Mouse (Mus musculus) kidney, postnatal 14 days (tissue): ENCODE measurements around the gene Nudc.
"Not testable (repeated sequence)": the region's sequence is repeated elsewhere in the genome, so short reads cannot be mapped to it uniquely, and the experiment has no call there.

Source experiments
- DNase-seq: peaks from one replicate; pipeline ENCODE4 v3.0.0; 2022; ENCODE audit warnings: mixed read lengths

Gene Nudc

DNA sequence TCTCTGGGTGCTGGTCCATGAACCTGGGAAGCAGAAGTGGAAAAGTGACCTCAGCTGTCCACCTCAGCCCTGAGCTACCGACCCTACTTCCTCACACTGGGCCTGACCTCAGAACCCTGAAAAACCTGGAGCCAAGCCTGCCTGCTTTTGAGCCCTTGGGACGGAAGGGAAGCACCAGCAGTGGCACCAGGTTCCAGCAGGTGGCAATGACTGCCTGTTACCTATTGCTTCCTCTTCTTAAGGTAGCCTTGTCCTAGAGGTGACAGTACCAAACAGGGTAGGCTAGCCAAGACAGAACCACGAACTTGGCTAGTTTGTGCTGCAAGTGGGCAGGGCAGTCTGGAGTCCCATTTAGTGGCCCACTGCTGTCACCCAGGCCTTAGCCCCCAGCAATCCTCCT lies 13.0 kb downstream of the Nudc start:
- no peak for DNase-seq

DNA sequence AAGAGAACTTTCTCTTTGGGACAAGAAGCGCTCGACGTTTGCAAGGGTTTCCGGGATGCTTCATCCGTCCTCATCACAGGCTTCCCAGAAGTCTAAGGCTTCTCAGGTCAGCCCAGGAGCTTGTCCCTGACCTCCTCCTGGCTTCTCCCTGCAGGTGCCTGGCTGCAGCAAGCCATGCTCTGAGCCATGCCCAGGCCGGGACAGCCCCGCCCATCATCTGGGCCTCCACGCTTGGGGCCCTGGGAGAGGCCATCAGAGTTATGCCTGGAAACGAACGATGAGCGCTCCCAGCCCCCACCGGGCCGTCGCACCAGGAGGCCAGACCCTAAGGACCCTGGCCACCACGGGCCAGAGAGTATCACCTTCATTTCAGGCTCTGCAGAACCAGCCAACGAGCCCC lies 18.0 kb downstream of the Nudc start:
- no peak for DNase-seq

DNA sequence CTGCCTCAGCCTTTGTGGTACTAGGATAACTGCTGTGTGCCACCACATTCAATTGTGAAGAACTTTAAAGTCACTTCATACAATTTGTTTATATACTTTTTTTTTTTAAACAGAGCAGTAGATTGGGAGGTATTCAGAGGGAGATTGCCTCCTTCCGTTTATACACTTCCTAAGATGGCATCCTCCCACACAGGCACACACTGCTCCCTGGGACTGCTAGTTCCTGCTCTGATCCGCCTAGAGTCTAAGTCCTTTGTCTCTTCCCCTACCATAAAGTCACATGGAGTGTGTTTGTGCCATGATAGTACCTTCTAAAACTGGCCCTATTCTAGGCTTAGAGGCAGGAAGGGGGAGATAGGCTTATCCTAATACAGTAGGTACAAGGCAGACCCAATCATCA lies 24.3 kb downstream of the Nudc start:
- DNase-seq = no peak

DNA sequence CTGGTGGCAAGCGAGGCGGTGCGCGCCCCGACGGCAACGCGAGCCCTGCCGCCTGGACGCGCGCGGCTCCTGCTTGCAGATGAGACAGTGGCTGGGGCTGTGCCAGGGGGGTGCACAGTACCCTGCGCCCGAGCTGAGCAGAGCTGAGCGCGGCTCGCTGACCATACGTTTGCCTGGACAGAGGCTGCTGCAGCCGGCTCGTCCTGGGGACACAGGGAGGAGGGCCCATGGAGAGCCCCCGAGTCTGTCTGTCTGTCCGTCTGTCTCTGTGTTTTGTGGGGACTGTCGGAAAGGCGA lies 26.5 kb downstream of the Nudc start:
- DNase-seq = peak; percentile 50

DNA sequence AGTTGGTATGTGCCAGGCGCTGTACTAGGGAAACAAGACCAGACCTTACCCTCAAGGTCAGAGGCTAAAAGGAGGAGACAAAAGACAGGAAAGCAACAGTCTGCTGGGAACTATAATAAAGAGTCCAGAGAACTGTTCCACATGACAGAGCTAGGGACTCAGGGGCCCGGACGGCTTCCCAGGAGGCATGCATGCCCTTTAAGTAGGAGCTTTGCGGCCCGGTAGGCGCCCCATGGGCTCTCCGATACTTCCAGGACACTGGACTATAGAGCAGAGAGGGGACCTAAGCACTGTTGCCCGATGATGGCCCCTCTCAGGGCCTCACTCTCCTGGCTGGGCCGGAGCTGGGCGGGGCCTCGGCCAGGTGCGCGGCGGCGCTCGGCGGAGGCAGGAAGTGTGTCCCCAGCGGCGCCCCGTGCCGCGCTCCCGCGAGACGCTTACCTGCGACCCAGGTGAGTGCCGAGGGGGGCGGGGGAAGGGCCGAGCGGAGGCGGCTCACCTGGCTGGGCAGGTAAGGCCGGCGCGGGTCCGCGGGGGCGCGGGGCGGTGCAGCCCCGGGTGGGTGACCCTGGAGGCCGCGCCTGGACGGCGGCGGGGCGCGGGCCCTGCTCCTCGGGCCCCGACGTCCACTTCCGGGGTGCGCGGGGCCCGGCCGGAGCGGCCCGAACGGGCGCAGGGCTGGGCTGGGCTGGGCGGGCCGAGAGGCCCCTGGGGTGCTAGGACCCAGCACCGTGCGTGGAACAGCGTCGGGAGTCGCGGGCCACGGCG lies 27.0 kb downstream of the Nudc start, which contains the start of gene Kdf1:
TSS of gene Kdf1 (plus strand) at position 363 of the 768 bp plus-strand sequence.
- peak; percentile 89 for DNase-seq

DNA sequence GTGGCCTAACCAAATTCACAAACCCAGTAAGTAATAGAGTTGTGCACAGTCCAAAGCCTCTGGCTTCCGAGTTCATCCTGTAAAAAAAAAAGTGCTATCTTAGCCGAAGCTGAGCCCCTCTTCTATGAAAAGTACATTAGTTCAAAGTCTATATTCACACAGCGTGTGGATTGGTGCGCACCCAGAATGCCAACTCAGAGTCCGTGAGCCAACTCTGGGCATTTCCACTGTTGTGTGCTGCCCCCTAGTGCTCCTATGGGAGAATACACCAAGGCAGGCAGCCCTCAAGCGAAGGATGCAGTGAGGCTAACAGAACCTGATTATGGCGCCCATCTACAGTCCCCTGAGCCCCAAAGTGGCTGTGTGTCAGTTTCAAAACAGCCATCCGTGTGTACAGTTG lies 32.8 kb downstream of the Nudc start:
- peak; percentile 88 for DNase-seq

DNA sequence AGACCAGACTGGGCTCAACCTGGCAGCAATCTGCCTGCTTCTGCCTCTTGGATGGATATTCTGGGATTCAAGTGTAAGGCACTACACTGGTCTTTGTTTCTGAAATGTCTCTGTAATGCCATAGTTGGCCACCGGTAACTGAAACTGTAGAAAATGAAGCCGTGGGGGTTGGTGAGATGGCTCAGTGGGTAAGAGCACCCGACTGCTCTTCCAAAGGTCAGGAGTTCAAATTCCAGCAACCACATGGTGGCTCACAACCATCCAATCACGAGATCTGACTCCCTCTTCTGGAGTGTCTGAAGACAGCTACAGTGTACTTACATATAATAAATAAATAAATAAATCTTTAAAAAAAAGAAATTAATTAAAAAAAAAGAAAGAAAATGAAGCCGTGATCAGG lies 33.3 kb downstream of the Nudc start:
- not testable (repeated sequence) for DNase-seq

DNA sequence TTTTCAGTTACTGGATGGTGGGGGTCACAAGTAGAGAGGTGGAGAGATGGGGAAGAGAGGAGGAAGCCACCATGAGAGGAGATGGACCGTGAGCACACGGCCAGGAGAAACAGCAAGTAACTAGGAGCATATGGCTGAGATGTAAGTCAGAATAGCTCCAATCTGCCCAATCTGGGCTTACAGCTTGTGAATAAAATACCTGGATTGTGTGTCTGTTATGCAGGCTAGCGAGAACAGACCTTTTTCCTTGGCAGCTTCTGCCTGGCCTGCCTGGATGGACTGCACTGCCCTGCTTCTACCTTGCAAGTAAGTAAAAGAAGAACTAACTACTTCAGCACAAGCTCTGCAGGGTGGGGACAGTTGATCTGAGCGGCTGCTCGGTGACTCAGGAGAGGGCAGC lies 34.7 kb downstream of the Nudc start:
- DNase-seq = no peak

DNA sequence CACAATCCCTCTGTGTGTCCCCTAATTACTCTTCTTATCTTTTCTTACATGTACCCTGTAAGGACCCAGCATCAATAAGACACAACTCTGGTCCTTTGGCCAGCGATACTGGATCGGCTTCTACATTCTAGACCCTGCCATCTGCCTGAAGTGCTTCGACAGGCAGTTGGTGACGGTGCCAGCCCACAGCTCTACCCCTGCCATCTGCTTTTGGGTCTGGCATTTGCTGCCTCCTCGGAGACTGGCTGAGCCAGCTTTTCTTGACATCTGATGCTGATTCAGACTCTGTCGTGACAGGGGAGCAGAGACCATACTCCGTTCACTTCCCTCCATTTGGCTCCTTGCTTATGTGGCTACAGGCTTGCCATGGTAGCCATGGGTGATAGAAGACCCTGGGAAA lies 36.8 kb downstream of the Nudc start:
- DNase-seq = no peak

DNA sequence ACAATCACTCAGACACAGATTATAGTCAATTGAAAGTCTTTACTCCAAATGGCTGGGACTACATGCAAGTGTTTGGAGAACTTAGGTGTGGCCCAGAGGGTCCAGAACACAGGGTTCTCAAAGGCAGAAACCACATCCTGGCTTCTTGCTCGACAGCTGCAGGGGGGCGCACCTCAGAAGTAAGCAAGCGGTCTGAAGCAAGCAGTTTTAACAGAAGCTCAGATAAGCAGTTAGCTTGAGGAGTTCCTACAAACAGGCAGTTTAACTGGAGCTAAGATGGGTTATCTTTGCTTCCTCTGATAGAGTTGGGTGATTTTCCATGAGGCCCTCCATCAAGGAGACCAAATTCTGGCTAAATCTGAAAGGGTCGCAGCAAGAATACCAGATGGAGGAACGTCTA lies 39.2 kb downstream of the Nudc start:
- no peak for DNase-seq

DNA sequence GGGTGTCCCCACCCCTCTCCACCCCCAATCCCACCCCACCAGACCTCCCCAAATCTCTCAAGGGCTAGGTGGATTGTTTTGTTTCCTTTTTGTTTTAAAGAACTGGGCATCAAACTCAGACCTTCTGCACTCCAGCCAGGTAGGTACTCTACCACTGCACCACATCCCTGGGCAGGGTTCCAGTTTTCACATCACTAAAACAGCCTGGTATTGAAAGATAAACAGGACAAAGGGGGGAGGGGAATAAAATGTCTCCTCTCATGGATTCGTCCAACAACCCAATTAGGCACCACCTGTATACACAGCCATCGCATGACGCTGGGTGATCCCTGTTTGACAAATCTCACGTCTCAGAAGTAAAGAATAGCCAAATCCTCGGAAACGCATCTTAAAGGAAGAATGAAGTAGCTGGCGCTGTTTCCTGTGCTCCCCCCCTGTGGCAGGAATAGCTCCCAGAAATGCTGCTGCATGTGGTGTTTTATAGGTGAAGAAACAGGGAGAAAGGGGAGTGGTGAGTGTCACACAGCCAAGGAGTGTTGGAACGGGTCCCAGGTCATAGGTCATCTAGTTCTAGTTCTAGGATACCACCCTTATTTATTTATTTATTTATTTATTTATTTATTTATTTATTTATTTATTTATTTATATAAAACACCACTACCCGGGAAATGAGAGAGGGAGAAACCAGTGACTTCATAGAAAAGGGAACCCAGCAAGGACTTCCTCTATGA lies 40.9 kb downstream of the Nudc start:
- DNase-seq = no peak

DNA sequence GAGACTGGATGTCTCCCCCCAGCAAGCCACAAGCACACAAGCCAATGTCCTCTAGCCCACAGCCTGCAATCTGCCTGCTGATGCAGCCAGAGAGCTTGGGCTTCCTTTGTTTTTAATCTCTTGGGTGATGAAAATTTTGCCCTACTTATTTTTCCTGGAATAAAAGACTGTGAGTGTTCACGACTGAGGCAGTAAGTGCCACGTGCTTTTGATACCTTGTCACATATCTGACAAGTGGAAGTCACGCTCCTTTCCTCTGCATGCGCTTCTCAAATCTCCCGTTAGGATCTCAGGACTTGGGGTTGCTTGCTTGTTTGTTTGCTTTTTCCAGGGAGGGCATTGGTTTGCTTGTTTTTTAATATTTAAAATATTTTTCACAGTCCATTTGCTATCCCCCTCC lies 41.5 kb downstream of the Nudc start:
- no peak for DNase-seq

DNA sequence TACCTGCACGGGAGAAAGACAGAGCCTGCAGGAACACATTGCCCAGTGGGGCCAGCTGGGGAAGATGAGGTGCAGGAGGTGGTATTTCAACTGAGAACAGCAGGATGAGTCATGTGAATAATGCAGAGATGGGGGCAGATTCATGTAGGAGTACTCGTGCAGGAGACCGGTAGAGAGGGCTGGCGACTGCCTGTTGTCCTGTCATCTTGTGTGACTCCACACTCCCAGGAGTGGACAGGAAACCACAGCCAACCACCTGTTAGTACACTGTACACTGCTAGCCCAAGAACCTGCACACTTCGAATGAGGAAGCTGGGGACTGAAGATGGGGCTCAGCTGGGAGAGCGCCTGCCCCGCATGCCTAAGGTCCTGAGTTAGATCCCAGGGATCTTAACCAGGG lies 44.3 kb downstream of the Nudc start:
- DNase-seq = no peak

DNA sequence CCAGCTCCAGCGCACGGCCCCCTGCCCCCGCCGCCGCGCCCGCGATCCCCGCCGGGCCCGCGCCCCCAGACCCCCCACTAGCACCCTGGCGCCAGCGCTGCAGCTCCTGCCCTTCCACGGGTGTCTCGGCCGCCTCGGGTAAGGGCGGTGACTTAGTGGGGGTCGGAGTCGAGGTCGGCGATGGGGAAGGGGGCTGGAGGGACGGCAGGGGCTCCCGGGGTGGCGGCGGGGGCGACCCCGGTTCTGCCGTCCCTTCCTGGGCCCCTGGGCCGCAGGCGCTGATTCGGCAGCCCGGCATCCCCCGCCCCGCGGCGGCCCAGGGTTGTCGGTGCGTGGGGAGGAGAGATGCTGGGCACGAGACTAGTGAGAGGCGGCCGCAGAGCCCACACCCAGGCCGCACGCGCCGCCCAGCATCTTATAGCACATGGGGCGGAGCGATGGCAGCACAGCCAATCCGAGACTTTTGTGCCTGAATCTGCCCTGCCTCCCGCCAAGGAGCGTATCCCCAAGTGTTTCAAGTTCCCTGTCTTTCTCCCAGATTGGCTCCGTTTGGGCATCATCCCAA lies 47.6 kb downstream of the Nudc start, which contains the start of gene Trnp1:
TSS of gene Trnp1 (minus strand) at position 391 of the 565 bp plus-strand sequence.
- DNase-seq = peak; percentile 73

DNA sequence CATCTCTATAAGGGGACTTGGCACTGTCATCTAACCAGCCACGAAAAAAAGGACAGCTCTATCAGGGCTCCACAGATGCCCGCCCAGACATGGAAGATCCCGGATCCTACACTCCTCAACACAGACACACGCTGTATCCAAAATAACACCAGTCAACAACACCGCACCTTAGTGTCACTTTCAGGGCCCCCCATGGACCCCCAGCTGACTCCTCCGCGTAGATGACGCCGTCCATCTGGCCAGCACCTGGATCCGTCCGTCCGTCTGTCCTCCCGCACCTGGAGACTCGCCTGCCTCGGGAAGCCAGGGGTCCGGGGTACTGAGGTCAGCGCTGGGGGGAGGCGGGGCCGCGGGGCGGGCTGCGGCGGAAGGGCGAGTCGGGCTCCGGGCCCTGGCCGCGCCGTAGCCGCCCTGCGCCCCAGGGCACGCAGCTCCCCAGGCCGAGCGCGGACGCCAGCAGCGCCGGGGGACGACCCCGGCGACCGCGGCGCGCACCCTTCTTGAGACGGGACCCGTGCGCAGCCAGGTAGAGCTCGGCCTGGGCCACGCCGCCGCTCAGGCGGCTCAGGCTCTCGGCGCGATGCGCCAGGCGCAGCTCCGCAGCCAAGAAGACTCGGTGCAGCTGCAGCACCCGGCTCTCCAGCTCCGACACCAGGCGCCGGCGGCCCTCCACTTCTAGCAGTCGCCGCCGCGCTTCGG lies 48.2 kb downstream of the Nudc start:
- peak; percentile 41 for DNase-seq

DNA sequence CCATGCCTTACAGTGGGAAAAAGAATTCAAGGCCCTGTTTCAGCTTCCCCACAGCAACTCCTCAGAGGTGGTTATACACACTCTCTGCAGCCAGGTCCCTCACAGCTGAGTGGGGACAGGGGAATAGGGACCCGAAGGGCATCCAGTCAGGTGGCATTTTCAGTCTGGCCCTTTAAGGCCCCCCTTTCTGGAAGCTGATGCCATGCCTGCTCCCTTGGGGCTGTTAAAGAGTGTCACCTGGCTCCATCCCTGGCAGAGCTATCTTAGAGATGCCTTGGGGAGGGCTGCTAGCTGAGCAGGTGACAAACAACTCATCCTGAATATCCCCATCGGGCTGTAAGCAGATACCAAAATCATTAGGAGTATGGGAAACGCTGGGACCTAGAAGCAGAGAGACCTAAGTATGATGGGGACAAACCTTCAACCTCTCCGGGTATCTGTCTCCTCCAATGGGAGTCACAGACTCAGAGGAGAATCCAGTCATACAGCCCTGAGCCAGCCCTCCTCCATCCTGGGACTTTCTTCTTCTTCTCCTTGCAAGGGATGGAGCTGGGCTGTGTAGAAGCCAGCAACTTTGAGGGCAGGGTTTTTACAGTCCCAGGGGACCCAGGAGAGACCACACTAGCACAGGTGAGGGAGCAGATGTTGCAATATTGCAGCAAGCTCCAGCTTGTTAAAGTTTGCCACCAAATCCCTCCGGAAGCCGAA lies 48.9 kb downstream of the Nudc start:
- no peak for DNase-seq

DNA sequence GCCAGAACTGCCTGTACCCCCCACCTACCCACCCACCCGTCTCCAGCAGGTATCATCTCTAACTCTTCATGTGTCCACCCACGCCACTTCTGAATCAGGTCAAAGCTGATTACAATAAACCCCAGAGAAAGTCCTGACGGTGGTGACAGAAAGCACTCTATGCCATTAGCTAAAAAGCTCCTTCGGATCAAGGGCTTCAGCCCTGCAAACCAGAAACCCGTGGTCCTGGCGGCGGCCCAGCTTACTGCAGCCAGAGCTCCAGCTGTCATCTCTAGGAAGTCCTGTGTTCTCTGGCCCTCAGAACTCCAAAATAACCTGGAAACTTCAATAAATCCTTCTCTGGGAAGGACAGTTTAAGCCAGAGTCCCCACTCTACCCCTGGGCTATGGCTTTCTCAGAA lies 50.1 kb downstream of the Nudc start:
- peak; percentile 70 for DNase-seq

DNA sequence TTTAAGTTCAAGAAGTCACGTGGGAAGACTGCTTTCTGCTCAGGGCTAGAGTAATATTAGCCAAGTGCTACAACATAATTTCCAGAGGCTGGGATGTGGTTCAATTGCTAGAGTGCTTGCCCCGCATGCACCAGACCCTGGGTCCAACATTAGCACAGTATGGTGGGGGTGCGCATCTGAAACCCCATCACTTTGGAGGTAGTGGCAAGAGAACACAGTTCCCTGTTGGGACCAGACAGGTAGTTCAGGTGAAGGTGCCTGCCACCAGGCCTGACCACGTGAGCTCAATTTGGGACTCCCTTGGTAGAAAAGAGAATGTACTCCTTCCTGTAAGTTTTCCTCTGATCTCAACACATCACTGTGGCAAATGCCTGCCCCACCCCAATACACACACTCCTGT lies 50.9 kb downstream of the Nudc start:
- no peak for DNase-seq

DNA sequence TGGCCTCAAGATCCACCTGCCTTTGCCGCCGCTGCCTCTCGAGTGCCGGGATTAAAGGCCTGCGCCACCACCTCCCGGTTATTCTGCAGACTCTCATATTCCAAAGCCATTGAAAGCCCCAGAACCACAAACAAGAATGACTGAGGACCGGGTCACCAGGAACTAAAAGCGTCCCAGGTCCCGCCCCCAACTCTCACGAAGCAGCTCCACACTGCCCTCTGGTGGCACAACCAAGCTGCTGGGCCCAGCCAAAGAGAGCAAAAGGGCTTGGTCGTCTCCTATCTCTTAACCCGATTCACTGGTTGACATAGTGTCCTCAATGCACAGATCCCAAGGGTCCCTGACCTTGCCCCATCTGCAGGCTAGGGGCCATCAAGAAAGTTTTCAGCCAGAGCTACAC lies 51.4 kb downstream of the Nudc start:
- DNase-seq = peak; percentile 92

DNA sequence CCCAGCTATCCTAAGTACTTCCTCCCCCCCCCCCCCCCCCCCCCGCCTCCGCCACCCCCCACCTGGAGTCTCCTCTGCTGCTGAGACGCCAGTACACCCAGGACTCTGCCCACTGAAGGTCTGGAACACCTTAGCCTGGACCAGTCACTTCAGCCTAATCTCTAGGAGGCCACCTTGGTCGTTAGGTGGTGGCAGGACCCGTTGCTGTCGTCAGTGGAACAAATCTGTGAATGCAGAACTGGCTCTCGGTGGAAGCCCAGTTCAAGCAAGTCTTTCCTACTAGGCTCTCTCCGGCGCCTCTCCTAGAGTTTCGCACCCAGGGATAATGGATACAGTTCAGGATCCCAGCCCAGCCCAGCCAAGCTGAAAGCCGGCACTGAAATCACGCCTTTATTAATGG lies 51.9 kb downstream of the Nudc start:
- DNase-seq = no peak

DNA sequence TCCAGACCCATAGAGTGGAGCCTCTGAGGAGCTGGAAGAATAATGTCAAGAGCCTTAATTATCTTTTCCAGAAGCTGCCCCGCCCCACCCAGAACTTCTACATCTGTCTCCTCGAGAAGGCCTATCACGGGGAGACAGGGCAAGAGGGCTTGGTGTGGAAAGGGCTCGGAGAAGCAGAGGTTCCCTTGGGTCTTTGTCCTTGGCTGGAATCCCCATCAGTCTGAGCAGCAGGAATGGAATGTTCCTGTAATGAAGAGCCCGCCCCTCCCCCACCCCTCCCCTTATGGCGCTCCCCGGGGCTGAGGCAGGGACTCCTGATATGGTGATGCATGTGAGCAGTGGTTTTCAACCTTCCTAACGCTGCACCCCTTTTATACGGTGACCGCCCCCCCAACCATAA lies 54.0 kb downstream of the Nudc start:
- DNase-seq = peak; percentile 55

DNA sequence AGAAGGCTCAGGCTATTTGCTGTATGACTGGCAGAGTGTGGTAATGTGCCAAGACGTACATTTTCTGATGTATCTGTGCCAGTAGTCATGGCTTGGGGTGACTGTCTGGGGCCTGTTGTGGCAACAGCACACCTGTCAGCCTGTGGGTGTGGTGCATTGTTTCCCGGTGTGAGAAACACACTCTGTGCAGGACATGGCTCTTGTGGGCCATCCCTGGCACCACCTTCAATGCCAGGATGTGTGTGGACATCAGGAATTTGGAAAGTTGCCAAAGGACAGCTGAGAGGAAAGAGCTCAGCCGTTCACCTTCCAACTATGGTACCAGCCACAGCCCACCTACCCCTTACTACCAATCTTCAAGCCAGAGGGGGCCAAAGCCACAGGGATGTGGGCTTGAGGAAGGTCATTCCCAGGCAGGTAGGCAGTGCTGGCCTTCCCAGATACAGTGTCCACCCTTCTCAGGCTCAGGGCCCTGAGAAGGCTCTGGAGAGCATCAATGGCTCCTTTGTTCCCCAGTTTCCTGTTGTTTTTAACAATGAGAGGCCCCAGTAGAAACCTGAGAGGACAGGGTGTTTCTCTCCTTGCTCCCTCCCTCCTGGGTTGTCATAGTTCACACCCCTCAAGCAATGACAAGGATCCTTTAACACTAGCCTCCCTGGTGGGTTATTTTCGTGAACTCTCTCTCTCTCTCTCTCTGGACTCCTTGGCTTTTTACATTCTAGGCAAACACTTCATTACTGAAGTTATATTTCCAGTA lies 56.1 kb downstream of the Nudc start:
- DNase-seq = no peak
